Mouse (Mus musculus): ENCODE results near the gene Gm20458. TPM values are rescaled to one million over a fixed set of nuclear protein-coding genes. Genes with fewer than 3 reads are reported as not detected.

The Gm20458 gene
- polyA plus RNA-seq (2012; rRNA removed) (9.0 and 10.4 TPM in 2 replicates), polyA plus RNA-seq (2014; fragmentation: Nextera tagmentation; extraction: Ambion mirVana) (12.2 and 14.3 TPM in 2 replicates)

DNA sequence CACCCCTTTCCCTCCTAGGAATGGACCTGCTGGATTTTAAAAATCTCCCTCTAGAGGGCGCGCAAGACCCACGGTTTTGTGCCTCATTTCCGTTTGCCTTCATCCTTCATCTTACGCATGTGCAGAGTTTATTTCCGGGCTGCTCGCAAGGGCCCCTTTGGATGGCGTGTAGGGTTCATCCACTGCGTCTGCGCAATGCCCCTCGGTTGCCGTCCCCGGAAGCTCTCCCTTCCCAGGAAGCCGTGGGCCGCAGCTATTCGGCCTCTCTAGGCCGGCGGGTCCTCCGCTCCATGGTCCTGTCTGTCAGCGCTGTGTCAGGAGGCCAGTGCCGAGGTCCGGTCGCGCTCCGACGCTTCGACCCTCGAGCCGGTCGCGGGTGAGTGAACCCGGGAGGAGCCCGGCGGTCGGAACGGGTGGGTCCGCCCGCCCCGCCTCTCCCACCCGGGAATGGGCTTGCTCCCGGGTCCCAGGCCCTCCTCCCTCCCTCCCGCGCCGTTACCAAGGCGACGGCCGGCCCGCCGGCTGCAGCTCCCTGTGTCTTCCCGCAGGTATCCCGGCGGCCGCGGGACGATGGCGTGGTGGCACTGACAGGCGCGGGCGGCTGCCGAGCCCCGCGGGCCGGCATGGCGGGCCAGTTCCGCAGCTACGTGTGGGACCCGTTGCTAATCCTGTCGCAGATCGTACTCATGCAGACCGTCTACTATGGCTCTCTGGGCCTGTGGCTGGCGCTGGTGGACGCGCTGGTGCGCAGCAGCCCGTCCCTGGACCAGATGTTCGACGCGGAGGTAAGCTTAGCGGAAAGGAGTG is at the start of gene Gm20458:
TSS of gene Gm20458 (plus strand) at position 223 of the 807 bp plus-strand sequence.
- Histone ChIP-seq H3K9me3 (ENCODE audit: control insufficient read depth, low read length) (no peaks in the 10 kb centered on the region), H3K36me3 (ENCODE audit: control insufficient read depth, insufficient read depth, low read length) (peaks cover 24% of the 10 kb centered on the region), H3K27me3 (ENCODE audit: control insufficient read depth, insufficient read depth, low read length) (no peaks in the 10 kb centered on the region), H3K4me3 (replicated peaks; ENCODE audit: low read length) (peak within 1 kb of the TSS; percentile 83), H3K4me1 (ENCODE audit: control insufficient read depth, insufficient read depth, low read length) (peaks cover 12% of the 10 kb centered on the region), H3K9ac (ENCODE audit: low read depth, low read length, severe bottlenecking) (peak within 1 kb of the TSS; percentile 78), H3K4me2 (replicated peaks; ENCODE audit: low read depth, low read length, severe bottlenecking) (peak within 1 kb of the TSS; percentile 65), H3K27ac (replicated peaks; ENCODE audit: low read depth, low read length) (peak within 1 kb of the TSS; percentile 65)
- peak; percentile 97 for ATAC-seq (ENCODE audit: low FRiP score, low read depth)
- peak; percentile 98 for DNase-seq (ENCODE audit: low spot score)
- under 1% methylated on average over 59 of the region's 79 CpGs for WGBS
- peak; percentile 64; the same call in 1 of the 2 replicates for TF ChIP-seq POLR2A (IDR thresholded peaks at IDR 0.05; ENCODE audit: borderline replicate concordance, extremely low read depth, insufficient read depth, insufficient read length)

DNA sequence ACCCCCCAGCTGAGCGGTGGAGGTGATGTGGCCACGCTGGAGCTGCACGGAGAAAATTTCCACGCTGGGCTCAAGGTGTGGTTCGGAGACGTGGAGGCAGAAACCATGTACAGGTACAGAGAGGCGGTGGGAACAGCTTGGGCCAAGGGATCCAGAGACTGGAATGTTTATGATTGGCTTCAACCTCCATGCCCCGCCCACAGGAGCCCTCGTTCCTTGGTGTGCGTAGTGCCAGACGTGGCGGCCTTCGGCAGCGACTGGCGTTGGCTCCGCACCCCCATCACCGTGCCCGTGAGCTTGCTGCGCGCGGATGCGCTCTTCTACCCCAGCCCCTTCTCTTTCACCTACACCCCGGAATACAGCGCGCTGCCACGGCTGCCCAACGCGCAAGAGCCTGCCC is 46.6 kb upstream of the Gm20458 start:
- Histone ChIP-seq H3K9me3 (ENCODE audit: control insufficient read depth, low read length) (no peaks in the 10 kb centered on the region), H3K9ac (ENCODE audit: low read depth, low read length, severe bottlenecking) (peak overlapping the region; percentile 41; the same call in 1 of the 2 replicates), H3K27ac (replicated peaks; ENCODE audit: low read depth, low read length) (no peak overlapping the region), H3K4me2 (replicated peaks; ENCODE audit: low read depth, low read length, severe bottlenecking) (peak overlapping the region; percentile 47), H3K36me3 (ENCODE audit: control insufficient read depth, insufficient read depth, low read length) (no peaks in the 10 kb centered on the region), H3K27me3 (ENCODE audit: control insufficient read depth, insufficient read depth, low read length) (peaks cover 4% of the 10 kb centered on the region; the same call in 1 of the 2 replicates), H3K4me3 (replicated peaks; ENCODE audit: low read length) (peak overlapping the region; percentile 18; the same call in 1 of the 2 replicates), H3K4me1 (ENCODE audit: control insufficient read depth, insufficient read depth, low read length) (peaks cover 9% of the 10 kb centered on the region)
- ATAC-seq (ENCODE audit: low FRiP score, low read depth) = 0 out of 2 replicates have a peak, but pooled peaks have one; percentile 15
- 24% methylated on average over 28 of the region's 28 CpGs for WGBS
- no peak for TF ChIP-seq POLR2A (IDR thresholded peaks at IDR 0.05; ENCODE audit: borderline replicate concordance, extremely low read depth, insufficient read depth, insufficient read length)
- no peak for DNase-seq (ENCODE audit: low spot score)

DNA sequence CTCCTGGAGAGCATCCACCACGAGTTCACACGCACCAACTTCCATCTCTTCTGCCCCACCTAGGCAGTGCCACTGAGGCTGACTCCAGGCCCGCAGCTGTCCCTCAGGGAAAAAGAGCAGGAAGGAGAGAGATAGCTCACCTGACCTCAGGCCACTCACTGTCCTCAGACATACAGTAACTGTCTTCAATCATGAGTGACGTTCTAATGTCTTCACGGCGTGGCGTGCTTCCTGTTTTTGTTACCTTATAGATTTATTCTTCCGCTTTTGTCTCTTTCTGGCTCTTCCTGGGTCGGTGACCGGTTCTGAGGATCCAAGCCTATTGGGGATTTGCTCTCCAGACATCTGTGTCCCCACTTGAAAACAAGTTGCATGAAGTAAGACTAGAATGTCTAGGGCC is 46.2 kb upstream of the Gm20458 start:
- H3K4me3 ChIP-seq (replicated peaks; ENCODE audit: low read length) = peak overlapping the region; percentile 18; the same call in 1 of the 2 replicates
- no peak for ATAC-seq (ENCODE audit: low FRiP score, low read depth)
- 66% methylated on average over 10 of the region's 10 CpGs for WGBS
- 0 out of 2 replicates have a peak, but pooled peaks cover under 1% of the 10 kb centered on the region for H3K27me3 ChIP-seq (ENCODE audit: control insufficient read depth, insufficient read depth, low read length)
- H3K4me1 ChIP-seq (ENCODE audit: control insufficient read depth, insufficient read depth, low read length) = peaks cover 9% of the 10 kb centered on the region
- H3K4me2 ChIP-seq (replicated peaks; ENCODE audit: low read depth, low read length, severe bottlenecking) = peak overlapping the region; percentile 47
- H3K9ac ChIP-seq (ENCODE audit: low read depth, low read length, severe bottlenecking) = peak overlapping the region; percentile 41; the same call in 1 of the 2 replicates
- DNase-seq (ENCODE audit: low spot score) = no peak
- TF ChIP-seq POLR2A (IDR thresholded peaks at IDR 0.05; ENCODE audit: borderline replicate concordance, extremely low read depth, insufficient read depth, insufficient read length) = no peak
- no peaks in the 10 kb centered on the region for H3K9me3 ChIP-seq (ENCODE audit: control insufficient read depth, low read length)
- no peak overlapping the region for H3K27ac ChIP-seq (replicated peaks; ENCODE audit: low read depth, low read length)
- H3K36me3 ChIP-seq (ENCODE audit: control insufficient read depth, insufficient read depth, low read length) = no peaks in the 10 kb centered on the region

DNA sequence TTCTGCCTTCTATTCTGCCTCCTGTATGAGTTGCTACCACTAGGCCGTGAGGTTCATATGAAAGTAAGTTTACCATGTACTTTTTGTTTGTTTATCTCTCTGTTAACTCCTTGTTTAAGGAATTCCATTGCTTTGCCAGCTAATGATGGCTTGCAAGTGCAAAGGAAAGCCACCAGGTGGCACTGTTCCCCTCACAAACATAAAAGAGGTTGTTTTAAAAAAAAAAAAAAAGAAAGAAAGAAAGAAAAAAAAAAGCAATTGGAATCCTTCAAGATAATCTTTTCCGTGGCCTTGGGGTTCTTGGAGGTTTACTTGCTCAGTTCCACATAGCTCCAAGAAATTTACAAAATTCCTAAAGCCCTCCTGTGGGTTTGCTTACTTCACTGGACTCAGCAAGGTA is 43.6 kb upstream of the Gm20458 start:
- Histone ChIP-seq H3K27ac (replicated peaks; ENCODE audit: low read depth, low read length) (no peak overlapping the region), H3K4me1 (ENCODE audit: control insufficient read depth, insufficient read depth, low read length) (peaks cover 9% of the 10 kb centered on the region), H3K36me3 (ENCODE audit: control insufficient read depth, insufficient read depth, low read length) (no peaks in the 10 kb centered on the region), H3K9ac (ENCODE audit: low read depth, low read length, severe bottlenecking) (no peak overlapping the region), H3K27me3 (ENCODE audit: control insufficient read depth, insufficient read depth, low read length) (no peaks in the 10 kb centered on the region), H3K4me2 (replicated peaks; ENCODE audit: low read depth, low read length, severe bottlenecking) (no peak overlapping the region), H3K9me3 (ENCODE audit: control insufficient read depth, low read length) (no peaks in the 10 kb centered on the region), H3K4me3 (replicated peaks; ENCODE audit: low read length) (no peak overlapping the region)
- DNase-seq (ENCODE audit: low spot score) = no peak
- 0% methylated on average over 2 of the region's 2 CpGs for WGBS
- no peak for TF ChIP-seq POLR2A (IDR thresholded peaks at IDR 0.05; ENCODE audit: borderline replicate concordance, extremely low read depth, insufficient read depth, insufficient read length)
- no peak for ATAC-seq (ENCODE audit: low FRiP score, low read depth)

DNA sequence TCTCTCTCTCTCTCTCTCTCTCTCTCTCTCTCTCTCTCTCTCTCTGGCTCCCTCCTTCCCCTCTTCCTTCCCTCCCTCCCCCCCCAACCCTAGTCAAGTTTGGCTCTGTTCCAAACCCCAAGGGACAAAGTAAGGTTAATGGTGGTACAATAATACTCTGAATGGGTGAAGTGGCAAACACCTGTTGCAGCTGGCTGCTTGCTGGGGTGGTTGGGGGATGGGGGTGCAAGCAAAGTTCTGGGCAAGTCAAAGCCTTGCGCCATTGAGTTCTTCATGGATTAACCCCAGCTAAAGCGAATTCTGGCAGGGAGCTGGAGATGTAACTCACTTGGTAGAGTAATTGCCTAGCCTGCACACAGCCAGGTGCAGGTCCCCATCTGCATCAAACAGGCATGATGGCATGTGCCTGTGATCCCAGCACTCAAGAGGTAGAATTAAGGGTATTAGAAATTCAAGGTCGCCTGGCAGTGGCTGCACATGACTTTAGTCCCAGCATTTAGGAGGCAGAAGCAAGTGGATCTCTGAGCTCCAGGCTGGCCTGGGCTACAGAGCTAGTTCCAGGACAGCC is 42.4 kb upstream of the Gm20458 start:
- Histone ChIP-seq H3K4me2 (replicated peaks; ENCODE audit: low read depth, low read length, severe bottlenecking) (no peak overlapping the region), H3K9ac (ENCODE audit: low read depth, low read length, severe bottlenecking) (no peak overlapping the region), H3K4me3 (replicated peaks; ENCODE audit: low read length) (no peak overlapping the region), H3K9me3 (ENCODE audit: control insufficient read depth, low read length) (no peaks in the 10 kb centered on the region), H3K36me3 (ENCODE audit: control insufficient read depth, insufficient read depth, low read length) (peaks cover 4% of the 10 kb centered on the region), H3K4me1 (ENCODE audit: control insufficient read depth, insufficient read depth, low read length) (peaks cover 13% of the 10 kb centered on the region), H3K27me3 (ENCODE audit: control insufficient read depth, insufficient read depth, low read length) (no peaks in the 10 kb centered on the region), H3K27ac (replicated peaks; ENCODE audit: low read depth, low read length) (no peak overlapping the region)
- TF ChIP-seq POLR2A (IDR thresholded peaks at IDR 0.05; ENCODE audit: borderline replicate concordance, extremely low read depth, insufficient read depth, insufficient read length) = no peak
- 13% methylated on average over 3 of the region's 3 CpGs for WGBS
- DNase-seq (ENCODE audit: low spot score) (no peak), ATAC-seq (ENCODE audit: low FRiP score, low read depth) (no peak)
